Mouse (Mus musculus): Measurements from ENCODE around the gene Rpn1.

Gene Rpn1

GRCm38 (mm10) chr6:88084278-88085151 is at the start of gene Rpn1:
Rpn1 (plus strand) TSS chr6:88084482.
- DNase-seq (ENCODE audit: extremely low spot score) = peak; percentile 97

- no peak for DNase-seq (ENCODE audit: extremely low spot score)
Measured at GRCm38 (mm10) chr6:88037471-88038045, 46.7 kb upstream of the Rpn1 start.

GRCm38 (mm10) chr6:88039426-88039825 is 44.9 kb upstream of the Rpn1 start:
- DNase-seq (ENCODE audit: extremely low spot score) = no peak

- DNase-seq (ENCODE audit: extremely low spot score) = no peak
Measured at GRCm38 (mm10) chr6:88041221-88041620, 43.1 kb upstream of the Rpn1 start.

- DNase-seq (ENCODE audit: extremely low spot score) = no peak
Measured at GRCm38 (mm10) chr6:88042336-88042735, 41.9 kb upstream of the Rpn1 start.

- DNase-seq (ENCODE audit: extremely low spot score) = no peak
Measured at GRCm38 (mm10) chr6:88044234-88044576, 40.1 kb upstream of the Rpn1 start.

- DNase-seq (ENCODE audit: extremely low spot score) = peak; percentile 91
Measured at GRCm38 (mm10) chr6:88044577-88045405, 39.5 kb upstream of the Rpn1 start, which contains the start of gene Rab7. Rab7 (minus strand) TSS chr6:88045270.

GRCm38 (mm10) chr6:88045406-88045766 is 38.9 kb upstream of the Rpn1 start:
- DNase-seq (ENCODE audit: extremely low spot score) = no peak

- no peak for DNase-seq (ENCODE audit: extremely low spot score)
Measured at GRCm38 (mm10) chr6:88047853-88048252, 36.4 kb upstream of the Rpn1 start.

GRCm38 (mm10) chr6:88049008-88049407 is 35.3 kb upstream of the Rpn1 start:
- no peak for DNase-seq (ENCODE audit: extremely low spot score)

- no peak for DNase-seq (ENCODE audit: extremely low spot score)
Measured at GRCm38 (mm10) chr6:88051206-88051605, 33.1 kb upstream of the Rpn1 start.

GRCm38 (mm10) chr6:88053228-88054080 is 30.8 kb upstream of the Rpn1 start:
- no peak for DNase-seq (ENCODE audit: extremely low spot score)

GRCm38 (mm10) chr6:88054081-88054835 is 30.0 kb upstream of the Rpn1 start:
- no peak for DNase-seq (ENCODE audit: extremely low spot score)

GRCm38 (mm10) chr6:88055663-88056062 is 28.6 kb upstream of the Rpn1 start:
- no peak for DNase-seq (ENCODE audit: extremely low spot score)

- no peak for DNase-seq (ENCODE audit: extremely low spot score)
Measured at GRCm38 (mm10) chr6:88056866-88057265, 27.4 kb upstream of the Rpn1 start.

GRCm38 (mm10) chr6:88059903-88060302 is 24.4 kb upstream of the Rpn1 start:
- DNase-seq (ENCODE audit: extremely low spot score) = no peak

GRCm38 (mm10) chr6:88060602-88061001 is 23.7 kb upstream of the Rpn1 start:
- DNase-seq (ENCODE audit: extremely low spot score) = no peak

GRCm38 (mm10) chr6:88061406-88061805 is 22.9 kb upstream of the Rpn1 start:
- no peak for DNase-seq (ENCODE audit: extremely low spot score)

- DNase-seq (ENCODE audit: extremely low spot score) = no peak
Measured at GRCm38 (mm10) chr6:88062398-88062797, 21.9 kb upstream of the Rpn1 start.

GRCm38 (mm10) chr6:88064072-88064642 is 20.1 kb upstream of the Rpn1 start:
- DNase-seq (ENCODE audit: extremely low spot score) = no peak
